Mouse (Mus musculus): ENCODE results near the gene Hist1h2bg.

Gene Hist1h2bg

DNA sequence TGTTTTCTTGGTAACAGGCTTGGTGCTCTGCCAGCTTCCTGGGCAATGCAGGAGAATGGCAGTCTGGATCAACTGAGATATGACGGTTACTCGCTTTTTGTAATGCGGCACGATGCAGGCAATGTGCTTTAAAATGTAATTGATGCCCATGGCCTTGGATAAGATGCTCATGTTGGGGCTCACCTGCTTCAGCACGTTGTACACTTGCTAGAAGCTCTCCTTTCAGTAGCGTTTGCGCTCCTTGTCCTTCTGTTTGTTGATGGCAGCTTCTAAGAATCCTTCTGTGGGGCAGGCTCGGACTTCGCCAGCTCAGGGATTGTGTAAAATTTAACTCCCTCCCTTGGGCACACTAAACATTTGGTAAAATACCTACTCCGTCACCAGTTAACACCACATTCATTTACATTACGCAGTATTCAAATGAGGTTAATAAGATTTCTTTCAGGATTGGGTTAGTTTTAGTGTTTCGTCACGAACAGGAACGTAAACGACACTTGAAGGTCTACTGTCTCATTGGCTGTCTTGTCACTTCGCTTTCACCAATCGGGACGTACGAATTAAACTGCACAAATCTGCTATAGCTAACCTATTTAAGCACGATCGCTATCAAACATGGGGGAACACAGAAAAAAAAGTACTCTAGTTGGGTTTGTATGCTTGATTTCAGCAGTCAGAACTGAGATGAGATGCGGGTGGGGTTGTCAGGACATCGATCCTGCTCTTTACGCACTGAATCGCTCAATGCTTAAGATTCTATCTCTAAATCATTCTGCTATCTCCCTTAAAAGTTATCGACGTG, 49.7 kb downstream of the Hist1h2bg start, which contains the start of gene Hist1h2be:
Gene Hist1h2be, minus strand, starts transcription at position 392 of the 799 bp plus-strand sequence.
- DNase-seq (ENCODE audit: low read depth), result peak; percentile 93

Data from c-Kit-positive CD71-positive TER-119-negative erythroid progenitor cells, embryonic 14.5 days (primary cell).